Mouse (Mus musculus) heart, adult 2 months (tissue): ENCODE measurements around the gene Csf2rb2.
"Not testable (repeated sequence)": the region's sequence is repeated elsewhere in the genome, so short reads cannot be mapped to it uniquely, and the experiment has no call there.

Source experiments
- EP300 ChIP-seq: fragments of 200-500 bp; IDR thresholded peaks from 2 replicates; pipeline ENCODE4 v1.6.1; 2011; ENCODE audit warnings: low read depth, low read length, control low read depth; ENCODE audit not compliant: insufficient read depth
- POLR2A ChIP-seq: fragments of 200-500 bp; IDR thresholded peaks from 2 replicates; pipeline ENCODE4 v1.6.1; 2011; ENCODE audit warnings: mild to moderate bottlenecking, low read depth, low read length, control low read depth; ENCODE audit not compliant: insufficient read depth

DNA sequence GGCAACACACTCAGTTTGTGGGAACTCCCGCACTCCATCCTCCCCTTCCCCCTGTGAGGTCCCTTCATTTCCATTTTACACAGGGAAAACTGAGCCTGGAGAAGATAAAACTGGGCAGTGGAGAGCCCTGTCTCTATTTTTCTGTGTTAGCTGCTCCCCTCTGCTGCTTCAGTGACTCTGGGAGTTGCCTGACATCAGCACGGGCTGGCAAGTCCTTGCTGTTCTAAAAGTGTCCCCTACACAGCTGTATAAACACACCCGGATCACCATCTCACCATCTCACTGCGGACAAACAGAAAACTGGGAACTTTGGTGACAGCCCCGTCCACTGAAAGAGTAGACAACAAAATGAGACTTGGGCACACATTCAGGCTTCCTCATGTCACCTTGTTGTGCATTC lies 15.7 kb downstream of the Csf2rb2 start:
- not testable (repeated sequence) for TF ChIP-seq POLR2A, EP300
